Mouse (Mus musculus) intestine, postnatal 0 days (tissue): ENCODE data around the gene Cav3. TPM values are rescaled to one million over a fixed set of nuclear protein-coding genes. Genes with fewer than 3 reads are reported as not detected.

Source experiments
- ATAC-seq: fragments of 200-750 bp; cut with Nextera tagmentation; 2 replicates; pipeline ENCODE4 v1.8.0; 2017; ENCODE audit warnings: mild to moderate bottlenecking, moderate TSS enrichment, moderate library complexity
- H3K27ac ChIP-seq: fragments of 300-500 bp; sonication (generic); 2 replicates; pipeline ENCODE4 v1.5.1; 2014; ENCODE audit warnings: mild to moderate bottlenecking, low read depth, low read length, moderate library complexity
- H3K27me3 ChIP-seq: fragments of 300-500 bp; sonication (generic); replicated peaks from 2 replicates; pipeline ENCODE4 v1.6.1; 2014; ENCODE audit warnings: low read length, mixed read lengths; ENCODE audit not compliant: control insufficient read depth, insufficient read depth
- H3K36me3 ChIP-seq: fragments of 300-500 bp; sonication (generic); 2 replicates; pipeline ENCODE4 v1.6.1; 2014; ENCODE audit warnings: mild to moderate bottlenecking, moderate library complexity; ENCODE audit not compliant: control insufficient read depth, insufficient read depth
- H3K4me1 ChIP-seq: fragments of 300-500 bp; sonication (generic); replicated peaks from 2 replicates; pipeline ENCODE4 v1.6.1; 2014; ENCODE audit warnings: antibody characterized with exemption, low read length, mixed read lengths; ENCODE audit not compliant: control insufficient read depth, insufficient read depth
- H3K4me2 ChIP-seq: fragments of 300-500 bp; sonication (generic); replicated peaks from 2 replicates; pipeline ENCODE4 v1.6.1; 2014; ENCODE audit warnings: low read depth, mild to moderate bottlenecking, moderate library complexity
- H3K4me3 ChIP-seq: fragments of 300-500 bp; sonication (generic); 2 replicates; pipeline ENCODE4 v1.5.1; 2014; ENCODE audit warnings: low read depth, low read length
- H3K9ac ChIP-seq: fragments of 300-500 bp; sonication (generic); 2 replicates; pipeline ENCODE4 v1.6.1; 2014; ENCODE audit warnings: mild to moderate bottlenecking, low read depth, low read length
- H3K9me3 ChIP-seq: fragments of 300-500 bp; sonication (generic); 2 replicates; pipeline ENCODE4 v1.6.1; 2016; ENCODE audit warnings: mixed run types; ENCODE audit not compliant: control insufficient read depth
- CTCF ChIP-seq: sonication (generic); IDR thresholded peaks from 2 replicates; pipeline ENCODE4 v1.5.1; 2016; ENCODE audit warnings: low read depth, mild to moderate bottlenecking, control low read depth, antibody characterized with exemption, moderate library complexity
- WGBS: fragments of 180-500 bp; shearing (Covaris S2); extraction: QIAGEN DNeasy Blood & Tissue Kit; methylation state at CpG from one replicate; pipeline ENCODE4 v1.1.7; 2014; 5-methylcytosine and 5-hydroxymethylcytosine counted together
- polyA plus RNA-seq: library from polyadenylated mRNA; unstranded; fragments of >200 nt; fragmentation: Nextera tagmentation; extraction: Ambion mirVana; gene quantifications from 2 replicates; pipeline ENCODE4 v1.2.1, GENCODE M21; 2015

The Cav3 gene
- 4.1 and 4.9 TPM in 2 replicates for polyA plus RNA-seq

DNA sequence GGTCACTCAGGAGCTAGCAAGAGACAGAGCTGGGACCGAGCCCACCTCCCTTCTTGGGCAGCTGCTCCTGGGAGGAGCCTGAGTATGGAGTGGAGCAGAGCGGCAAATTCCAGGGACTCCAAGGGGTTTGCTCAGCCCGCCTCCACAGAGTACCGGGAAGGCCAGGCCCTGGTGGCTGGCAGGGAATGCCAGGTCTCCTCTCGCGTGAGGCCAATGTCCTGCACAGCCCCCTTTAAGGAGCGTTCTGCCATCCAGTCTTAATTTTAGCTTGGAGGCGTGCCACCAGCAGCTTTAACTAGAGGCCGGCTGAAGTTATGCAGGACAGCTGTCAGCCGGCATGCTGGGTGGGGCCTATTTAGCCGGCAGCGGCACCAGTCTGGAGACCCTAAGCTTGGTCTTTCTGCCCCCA lies at the start of gene Cav3:
Gene Cav3, plus strand, starts transcription at position 165 of the 409 bp plus-strand sequence.
- Histone ChIP-seq H3K27ac (no peak within 1 kb of the TSS), H3K4me1 (no peaks in the 10 kb centered on the region), H3K36me3 (no peaks in the 10 kb centered on the region), H3K4me2 (no peak within 1 kb of the TSS), H3K9ac (no peak within 1 kb of the TSS), H3K27me3 (no peaks in the 10 kb centered on the region), H3K4me3 (no peak within 1 kb of the TSS), H3K9me3 (no peaks in the 10 kb centered on the region)
- ATAC-seq: no peak
- no peak for TF ChIP-seq CTCF
- 47% methylated on average over 12 of the region's 12 CpGs for WGBS

DNA sequence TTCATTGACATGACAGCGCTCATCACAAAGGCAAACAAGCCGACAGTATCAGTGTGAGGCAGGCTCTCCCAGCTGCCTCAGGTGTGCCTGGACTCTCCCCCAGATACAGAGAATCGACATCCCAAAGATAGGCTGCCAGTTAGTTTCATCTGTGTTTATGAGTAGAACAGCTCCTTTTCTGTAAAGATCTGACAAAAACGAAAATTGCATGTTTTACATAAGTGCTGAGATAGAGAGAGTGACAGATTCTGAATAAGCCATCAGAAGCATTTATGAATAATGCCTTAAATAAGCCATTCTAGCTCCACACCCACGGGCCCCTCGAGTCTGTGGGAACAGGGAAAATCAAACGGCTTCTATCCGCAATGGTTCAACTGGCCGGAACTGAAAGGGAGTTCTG lies 40.0 kb upstream of the Cav3 start:
- no peak overlapping the region for H3K4me2 ChIP-seq
- no peak overlapping the region for H3K4me3 ChIP-seq
- H3K27ac ChIP-seq: no peak overlapping the region
- no peaks in the 10 kb centered on the region for H3K4me1 ChIP-seq
- H3K36me3 ChIP-seq: no peaks in the 10 kb centered on the region
- no peaks in the 10 kb centered on the region for H3K27me3 ChIP-seq
- no peak for TF ChIP-seq CTCF
- no peak overlapping the region for H3K9ac ChIP-seq
- WGBS: 80% methylated on average over 9 of the region's 9 CpGs
- H3K9me3 ChIP-seq: no peaks in the 10 kb centered on the region
- ATAC-seq: no peak

DNA sequence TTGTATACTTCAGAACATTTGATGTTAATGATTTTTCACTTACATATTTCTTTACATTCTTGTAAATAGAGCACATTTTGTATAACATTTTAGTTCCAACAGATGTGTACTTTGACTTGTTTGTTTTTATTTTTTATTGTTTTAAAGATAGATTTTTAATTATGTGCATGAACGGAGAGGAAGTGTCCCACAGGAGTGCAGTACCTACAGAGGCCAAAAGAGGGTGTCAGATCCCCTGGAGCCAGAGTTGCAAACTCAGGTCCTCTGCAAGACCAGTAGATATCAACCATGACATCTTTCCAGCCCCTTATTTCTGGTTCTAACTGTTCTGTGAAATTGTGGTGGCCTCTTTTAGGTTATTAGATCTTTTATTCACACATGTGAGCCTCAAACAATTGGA lies 38.4 kb upstream of the Cav3 start:
- Histone ChIP-seq H3K4me1 (no peaks in the 10 kb centered on the region), H3K4me3 (no peak overlapping the region), H3K9ac (no peak overlapping the region), H3K4me2 (no peak overlapping the region), H3K27ac (no peak overlapping the region), H3K27me3 (no peaks in the 10 kb centered on the region), H3K36me3 (no peaks in the 10 kb centered on the region), H3K9me3 (no peaks in the 10 kb centered on the region)
- WGBS: 85% methylated on average over 1 of the region's 1 CpGs
- no peak for TF ChIP-seq CTCF
- ATAC-seq: no peak

DNA sequence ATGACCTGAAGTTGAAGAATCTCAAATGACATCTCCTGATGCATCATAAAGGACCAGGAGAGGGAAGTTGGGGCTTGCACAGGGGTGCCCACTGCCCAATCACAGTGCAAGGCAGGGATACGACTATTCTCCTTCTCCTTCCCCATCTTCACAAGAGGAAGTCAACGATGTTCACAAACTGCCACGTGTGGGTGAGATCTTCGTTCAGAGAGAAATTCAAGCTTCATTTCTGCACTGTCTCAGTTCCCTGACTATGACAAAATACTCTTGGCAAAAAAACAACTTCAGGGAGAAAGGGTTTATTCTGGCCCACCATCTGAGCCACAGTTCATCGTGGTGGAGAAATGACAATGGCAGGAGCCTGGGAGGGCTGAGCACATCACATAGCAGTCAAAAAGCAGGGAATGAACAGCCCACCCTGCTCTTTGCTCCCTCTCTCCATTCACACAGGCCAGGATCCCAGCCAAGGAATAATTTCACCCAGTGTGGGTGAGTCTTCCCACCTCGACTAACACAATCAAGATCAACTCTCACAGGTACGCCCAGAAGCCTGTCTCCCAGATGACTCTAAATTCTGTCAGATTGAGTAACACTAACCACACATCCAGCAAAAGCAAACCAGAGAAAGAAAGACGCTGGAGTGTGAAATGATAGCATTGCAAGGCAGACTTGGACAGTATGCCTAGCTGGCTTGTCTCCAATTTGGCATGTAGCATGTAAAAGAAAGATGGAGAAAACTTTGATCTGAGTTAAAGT lies 35.4 kb upstream of the Cav3 start:
- Histone ChIP-seq H3K4me1 (no peaks in the 10 kb centered on the region), H3K4me3 (no peak overlapping the region), H3K4me2 (no peak overlapping the region), H3K27ac (no peak overlapping the region), H3K27me3 (no peaks in the 10 kb centered on the region), H3K9ac (no peak overlapping the region), H3K36me3 (no peaks in the 10 kb centered on the region), H3K9me3 (no peaks in the 10 kb centered on the region)
- no peak for ATAC-seq
- TF ChIP-seq CTCF: no peak
- 71% methylated on average over 8 of the region's 8 CpGs for WGBS

DNA sequence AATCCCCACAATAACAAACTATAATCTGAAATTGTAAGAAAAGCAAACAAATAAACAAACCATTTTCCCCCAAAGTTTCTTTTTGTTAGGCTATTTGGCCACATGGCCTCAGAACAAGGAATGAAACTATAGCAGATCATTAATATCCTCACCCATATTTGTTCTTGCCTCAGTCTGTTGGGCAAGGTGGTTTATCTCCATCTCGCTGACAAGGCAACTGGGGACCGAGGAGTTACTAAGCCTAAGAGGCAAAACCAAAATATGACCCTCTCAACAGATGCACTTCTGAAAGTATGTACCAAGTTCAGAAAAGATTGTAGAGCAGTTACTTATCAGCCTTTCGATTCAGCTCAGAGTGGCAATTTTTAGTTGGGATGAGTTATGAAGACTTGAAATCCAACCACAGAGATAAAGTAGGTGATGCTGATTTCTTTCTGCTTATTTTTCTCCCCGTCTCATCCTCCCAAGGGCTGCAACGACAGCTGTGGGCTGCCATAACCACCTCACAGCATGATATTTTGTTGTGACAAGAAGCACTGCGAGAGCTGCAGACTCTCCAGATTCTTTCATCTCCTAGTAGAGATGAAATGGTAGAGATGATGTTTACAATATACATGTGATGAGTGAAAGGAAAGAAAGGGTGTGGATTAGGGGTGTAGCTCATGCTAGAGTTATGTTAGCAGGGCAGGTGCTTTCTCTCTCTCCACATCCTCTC lies 33.1 kb upstream of the Cav3 start:
- H3K4me1 ChIP-seq: no peaks in the 10 kb centered on the region
- no peak for ATAC-seq
- no peak overlapping the region for H3K4me3 ChIP-seq
- no peaks in the 10 kb centered on the region for H3K27me3 ChIP-seq
- WGBS: 74% methylated on average over 6 of the region's 6 CpGs
- TF ChIP-seq CTCF: no peak
- H3K27ac ChIP-seq: no peak overlapping the region
- no peak overlapping the region for H3K9ac ChIP-seq
- H3K36me3 ChIP-seq: no peaks in the 10 kb centered on the region
- H3K9me3 ChIP-seq: no peaks in the 10 kb centered on the region
- no peak overlapping the region for H3K4me2 ChIP-seq

DNA sequence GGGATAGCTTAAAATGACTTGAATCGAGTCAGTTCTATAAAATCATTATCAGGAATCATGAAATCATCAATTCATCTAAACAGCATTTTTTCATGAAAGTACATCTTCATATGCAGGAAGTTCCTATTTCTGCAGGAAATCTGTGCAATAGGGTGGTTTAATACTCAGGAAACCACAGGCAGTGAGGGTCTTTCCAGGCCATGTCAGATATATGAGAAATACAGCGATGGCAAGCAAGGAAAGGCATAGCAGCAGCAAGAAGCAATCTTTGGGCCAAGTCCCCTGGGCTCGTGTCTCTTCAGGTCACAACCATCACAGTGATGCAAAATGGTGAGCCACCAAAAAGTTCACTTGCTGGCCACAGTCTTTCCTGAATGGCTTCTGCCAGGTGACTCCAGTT lies 13.6 kb upstream of the Cav3 start:
- H3K9ac ChIP-seq: no peak overlapping the region
- H3K4me1 ChIP-seq: no peaks in the 10 kb centered on the region
- no peaks in the 10 kb centered on the region for H3K36me3 ChIP-seq
- no peak overlapping the region for H3K27ac ChIP-seq
- no peaks in the 10 kb centered on the region for H3K27me3 ChIP-seq
- no peaks in the 10 kb centered on the region for H3K9me3 ChIP-seq
- H3K4me3 ChIP-seq: no peak overlapping the region
- H3K4me2 ChIP-seq: no peak overlapping the region
- no peak for ATAC-seq
- 80% methylated on average over 3 of the region's 3 CpGs for WGBS
- TF ChIP-seq CTCF: no peak
